Mouse (Mus musculus) ovary, postnatal 14 days (tissue): ENCODE results near the gene Sec14l3.

Experiments
- DNase-seq: peaks from one replicate; pipeline ENCODE4 v3.0.0; 2022; ENCODE audit warnings: low spot score

Gene Sec14l3

DNA sequence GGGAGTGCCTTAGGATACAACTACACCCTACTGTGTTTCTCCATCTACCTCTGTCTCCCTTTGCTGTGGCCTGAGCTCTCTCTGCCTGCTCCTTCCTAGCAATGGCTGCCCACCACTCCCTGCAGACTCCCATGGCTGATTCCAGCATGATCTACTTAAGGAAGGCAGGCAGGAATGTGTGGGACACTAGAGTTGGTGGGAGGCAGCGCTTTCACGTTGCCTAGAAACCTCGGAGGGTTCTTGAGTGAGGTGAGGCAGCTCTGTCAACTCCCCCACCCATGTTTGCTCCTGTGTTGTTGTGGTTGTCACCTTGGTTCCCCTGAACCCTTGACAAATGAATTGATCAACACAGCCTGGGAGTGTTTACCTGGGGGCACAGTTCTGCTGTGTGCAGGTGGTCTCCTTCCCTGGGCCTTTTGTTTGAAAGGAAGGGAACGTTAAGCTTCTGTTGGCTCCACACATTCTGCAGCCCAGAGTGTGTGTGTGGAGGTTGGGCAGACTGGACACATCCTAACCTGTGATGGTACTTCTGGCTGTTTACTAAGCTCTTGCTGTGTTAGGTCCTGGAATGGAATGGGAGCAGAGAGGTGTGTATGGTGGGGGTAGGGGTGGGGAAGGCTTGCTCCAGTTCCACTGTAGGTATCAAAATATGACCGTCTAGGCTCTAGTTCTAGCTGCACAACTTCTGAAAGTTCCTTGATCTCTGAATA is 3.6 kb upstream of the Sec14l3 start:
- DNase-seq: no peak

DNA sequence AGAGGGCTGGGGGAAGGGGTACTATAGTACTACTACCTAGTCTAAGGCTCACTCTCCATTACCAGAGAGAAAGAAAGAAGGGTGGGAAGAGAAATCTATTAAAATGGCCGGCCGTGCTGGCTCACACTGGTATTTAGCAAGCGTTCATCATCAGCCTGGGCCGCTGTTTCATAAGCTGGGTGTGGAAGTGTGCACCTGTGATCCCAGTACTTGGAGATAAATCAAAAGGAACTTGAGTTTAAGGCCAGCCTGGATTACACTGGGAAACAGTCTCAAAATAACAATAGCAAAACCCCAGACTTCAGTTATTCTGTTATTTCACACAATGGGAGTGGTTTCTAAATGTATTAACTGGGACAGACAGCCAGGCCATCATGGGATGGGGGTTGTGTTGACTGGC is 2.1 kb upstream of the Sec14l3 start:
- no peak for DNase-seq

GRCm38 (mm10) chr11:4062981-4063380 is 1.7 kb upstream of the Sec14l3 start:
- DNase-seq: no peak

DNA sequence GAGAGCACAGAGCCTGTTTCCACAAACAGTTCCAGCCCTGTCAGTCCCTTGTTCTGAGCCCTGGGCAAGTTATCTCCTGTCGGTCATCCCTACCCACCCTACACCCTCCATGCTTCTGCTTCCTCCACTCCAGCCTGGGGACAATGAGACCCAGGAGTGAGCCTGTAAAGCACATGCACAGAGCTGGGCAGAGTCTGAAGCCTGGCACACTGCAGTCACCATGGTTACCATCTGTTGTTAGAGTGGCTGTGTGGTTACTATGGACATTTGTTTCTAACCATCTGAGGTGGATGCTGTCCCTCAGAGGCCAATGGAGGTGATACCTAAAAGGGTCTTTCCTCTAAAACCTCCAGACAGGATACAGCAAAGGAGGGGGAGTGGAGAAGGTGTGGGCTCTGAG is 5.0 kb downstream of the Sec14l3 start:
- DNase-seq: no peak

DNA sequence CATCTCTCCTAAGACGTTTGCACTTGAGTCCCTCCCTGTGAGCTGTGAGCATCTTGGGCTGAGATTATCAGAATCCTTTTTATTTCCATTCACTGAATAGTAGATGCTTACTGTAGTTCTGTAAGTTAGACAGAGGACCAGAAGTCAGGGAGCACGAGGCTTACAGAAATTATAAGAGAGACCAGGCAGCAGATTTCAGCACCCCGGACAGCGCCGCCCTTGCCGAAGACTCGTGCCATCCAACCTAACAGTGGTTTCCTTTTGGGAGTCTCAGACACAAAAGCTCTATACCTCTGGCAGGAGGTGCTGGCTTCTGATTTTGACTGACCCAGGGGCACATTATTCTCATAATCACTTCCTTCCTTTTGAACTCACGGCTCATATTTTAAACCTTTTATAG is 12.0 kb downstream of the Sec14l3 start:
- DNase-seq: peak; percentile 65

- DNase-seq: no peak
These were observed 13.8 kb downstream of the Sec14l3 start for GRCm38 (mm10) chr11:4078267-4078933.

GRCm38 (mm10) chr11:4080219-4080618 is 15.6 kb downstream of the Sec14l3 start:
- DNase-seq: peak; percentile 50

GRCm38 (mm10) chr11:4083316-4084078 is 18.9 kb downstream of the Sec14l3 start:
- DNase-seq: peak; percentile 49

DNA sequence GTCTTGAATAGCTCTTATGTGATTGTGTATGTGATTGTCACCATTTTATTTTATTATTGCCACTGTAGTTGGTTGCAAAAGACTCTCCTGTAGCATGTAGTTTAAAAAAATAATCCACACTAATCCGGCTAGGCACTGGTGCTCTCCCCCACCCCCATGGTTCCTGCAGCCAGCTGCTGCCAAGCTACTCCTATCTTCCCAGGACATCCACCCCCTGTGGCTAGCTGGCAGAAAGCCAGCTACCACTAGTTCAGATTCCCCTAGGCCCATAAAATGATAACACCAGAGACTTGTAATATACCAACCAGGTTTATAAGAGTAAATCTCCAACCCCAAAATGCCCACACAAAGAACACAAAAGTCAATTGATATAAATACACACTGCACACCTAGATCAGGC is 21.6 kb downstream of the Sec14l3 start:
- no peak for DNase-seq

DNA sequence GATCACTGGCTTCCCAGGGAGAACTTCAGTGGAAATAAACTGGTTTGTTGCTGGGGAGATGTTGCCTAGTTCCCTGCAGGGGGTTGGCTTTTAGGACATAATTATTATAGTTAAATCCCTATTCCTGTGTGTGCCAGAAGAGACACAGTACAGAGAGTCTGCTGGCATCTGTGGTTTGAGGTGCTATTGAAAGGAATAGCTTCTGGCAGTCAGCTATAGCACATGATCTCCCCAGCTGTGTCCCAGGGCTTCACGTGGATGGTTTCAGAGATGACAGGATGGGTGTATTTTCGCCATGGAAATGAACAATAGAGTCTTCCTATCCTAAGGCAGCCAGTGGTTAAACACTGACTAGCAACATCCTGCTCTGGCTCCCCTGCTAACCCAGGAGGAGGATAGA is 22.6 kb downstream of the Sec14l3 start:
- DNase-seq: no peak

DNA sequence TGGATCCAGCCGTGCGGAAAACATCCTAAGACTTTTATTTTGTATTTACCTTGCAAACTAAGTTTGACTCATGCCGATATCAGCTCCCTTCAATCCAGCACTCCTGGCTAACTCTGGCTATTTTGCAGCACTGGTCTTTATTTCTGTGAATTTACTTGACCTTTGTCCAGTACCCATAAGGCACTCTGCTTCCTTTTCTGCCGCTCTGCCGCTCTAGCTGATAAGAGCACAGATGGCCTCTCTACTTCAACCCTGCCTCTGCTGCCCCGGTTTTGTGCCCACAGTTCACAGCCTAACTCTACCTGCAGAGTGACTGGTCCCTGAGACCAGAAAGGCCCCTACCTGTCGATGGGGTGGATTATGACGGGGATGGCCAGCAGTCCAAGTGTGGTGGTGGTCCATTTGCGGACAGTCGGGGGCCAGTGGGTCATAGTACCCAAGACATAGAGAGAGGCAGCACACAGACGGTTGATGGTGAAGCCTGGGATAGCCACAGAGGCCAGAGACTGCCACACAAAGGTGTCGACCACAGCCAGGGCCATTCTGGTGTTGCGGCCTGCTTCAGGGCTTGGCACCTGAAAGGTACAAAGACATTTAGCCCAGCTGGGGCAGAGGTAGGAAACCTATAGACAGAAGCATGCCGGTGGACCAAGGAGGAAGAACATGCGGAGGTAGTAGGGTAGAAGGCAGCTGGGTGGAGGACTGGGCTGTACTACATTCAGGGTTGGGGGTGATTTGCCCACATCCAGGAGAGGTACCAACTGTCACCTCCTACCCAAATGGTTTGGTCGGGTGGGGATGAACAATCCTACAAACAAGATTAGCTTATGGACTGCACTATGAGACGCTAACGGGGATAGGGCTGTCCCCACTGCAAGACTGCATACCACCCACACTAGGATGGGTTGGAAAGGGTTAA is 29.1 kb downstream of the Sec14l3 start:
- no peak for DNase-seq

- DNase-seq: peak; percentile 57
These were observed 29.9 kb downstream of the Sec14l3 start for GRCm38 (mm10) chr11:4094378-4095170.

DNA sequence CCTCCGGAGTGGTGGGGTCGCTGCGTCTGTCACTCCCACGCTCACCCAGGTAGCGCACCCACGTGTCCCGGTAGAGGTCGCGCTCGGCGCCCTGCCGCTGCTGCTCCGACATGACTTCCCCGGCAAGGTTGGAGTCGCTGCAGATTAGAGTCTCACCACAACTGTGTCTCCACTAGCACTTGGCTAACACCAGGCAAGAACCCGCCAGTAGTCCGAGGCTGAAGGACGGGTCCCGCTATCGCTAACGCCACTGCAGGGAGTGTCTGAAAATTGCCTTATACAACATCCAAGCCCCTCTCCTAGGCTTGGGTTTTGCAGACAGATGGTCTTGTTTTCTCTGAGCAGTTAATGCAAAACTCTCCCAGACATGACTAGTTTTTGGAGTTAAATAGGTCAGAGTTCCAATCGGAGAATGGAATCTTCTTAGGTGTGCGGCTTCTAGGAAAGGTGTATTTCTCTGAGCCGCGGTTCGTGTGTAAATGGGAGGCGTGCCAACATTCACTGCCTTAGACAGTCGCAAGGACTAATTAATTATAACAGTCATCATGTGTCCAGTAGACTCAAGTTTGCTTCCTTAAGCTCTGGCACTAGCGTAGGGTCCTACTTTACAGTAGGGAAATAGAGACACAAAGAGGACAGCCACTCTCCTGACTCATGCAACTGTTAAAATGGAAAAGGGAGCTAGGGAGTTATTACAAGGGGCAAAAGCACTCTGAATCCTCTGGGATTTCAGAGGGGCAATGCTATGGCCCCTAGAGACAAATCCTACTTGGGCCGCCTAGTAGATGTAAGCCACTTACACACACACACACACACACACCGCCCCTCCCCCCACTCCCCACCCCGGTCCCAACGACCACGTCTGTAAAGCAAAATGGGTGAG is 30.8 kb downstream of the Sec14l3 start, which contains the start of gene Mtfp1:
Mtfp1 (minus strand) TSS at position 275 of the 883 bp plus-strand sequence.
- peak; percentile 29 for DNase-seq

DNA sequence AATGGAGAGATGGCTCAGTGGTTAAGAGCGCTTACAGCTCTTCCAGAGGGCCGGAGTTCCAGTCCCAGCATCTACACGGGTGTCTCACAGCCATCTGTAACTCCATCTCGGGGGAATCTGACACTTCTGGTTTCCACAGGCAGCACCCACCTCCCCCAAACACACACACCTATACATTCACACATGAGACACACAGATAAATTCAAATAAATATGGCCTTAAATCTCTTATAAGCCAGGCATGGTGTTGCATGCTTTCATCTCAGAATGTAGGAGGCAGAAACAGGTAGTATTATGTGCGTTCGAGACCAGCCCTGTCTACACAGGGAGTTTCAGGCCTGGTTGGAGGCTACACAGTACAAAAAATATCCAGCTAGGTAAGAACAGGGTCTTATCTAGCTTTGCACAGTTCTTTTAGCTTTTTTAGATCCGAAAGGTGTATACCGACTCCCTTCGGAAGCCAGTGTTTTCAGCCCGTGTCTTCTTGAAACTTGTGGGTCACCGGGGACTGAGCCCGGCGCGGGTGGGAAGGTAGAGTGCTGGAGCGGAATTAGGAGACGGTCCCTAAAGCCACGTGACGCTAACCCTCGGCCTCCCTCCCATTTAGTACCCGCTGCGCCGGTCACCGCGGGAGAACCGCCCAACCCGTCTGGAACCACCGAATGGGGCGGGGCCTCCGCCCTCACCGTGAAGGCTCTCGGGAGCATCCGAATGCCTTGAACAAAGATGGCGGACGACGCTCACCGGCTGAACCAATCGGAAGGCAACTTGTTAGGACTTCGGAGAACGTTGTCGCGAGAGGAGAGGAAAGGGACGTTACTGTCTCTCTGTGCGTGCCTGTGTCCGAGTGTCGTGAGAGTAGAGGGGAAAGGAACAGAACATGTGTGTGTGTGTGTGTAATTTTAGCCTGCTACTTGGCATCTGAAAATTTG is 31.7 kb downstream of the Sec14l3 start:
- peak; percentile 92 for DNase-seq

GRCm38 (mm10) chr11:4097091-4097621 is 32.5 kb downstream of the Sec14l3 start:
- DNase-seq: no peak

- no peak for DNase-seq
These were observed 33.5 kb downstream of the Sec14l3 start for GRCm38 (mm10) chr11:4098120-4098519.

DNA sequence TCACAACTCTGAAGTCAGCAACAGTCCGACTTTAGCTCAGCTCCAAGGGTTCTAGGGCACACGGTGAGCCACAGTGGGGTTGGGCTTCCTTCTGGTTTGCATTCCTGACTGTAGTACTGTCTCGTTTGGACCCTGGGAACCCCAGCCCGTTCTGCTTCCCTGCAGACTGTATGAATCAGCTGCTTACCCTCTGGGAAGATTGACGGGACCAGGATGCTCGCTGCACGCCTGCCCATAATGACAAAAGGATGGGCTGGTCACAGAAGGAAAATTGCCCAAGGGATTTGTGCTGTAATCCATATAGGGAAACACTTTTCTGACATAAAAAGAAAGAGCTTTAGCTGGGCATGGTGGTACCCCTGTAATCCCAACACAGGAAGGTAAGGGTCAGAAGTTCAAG is 34.2 kb downstream of the Sec14l3 start:
- DNase-seq: no peak

DNA sequence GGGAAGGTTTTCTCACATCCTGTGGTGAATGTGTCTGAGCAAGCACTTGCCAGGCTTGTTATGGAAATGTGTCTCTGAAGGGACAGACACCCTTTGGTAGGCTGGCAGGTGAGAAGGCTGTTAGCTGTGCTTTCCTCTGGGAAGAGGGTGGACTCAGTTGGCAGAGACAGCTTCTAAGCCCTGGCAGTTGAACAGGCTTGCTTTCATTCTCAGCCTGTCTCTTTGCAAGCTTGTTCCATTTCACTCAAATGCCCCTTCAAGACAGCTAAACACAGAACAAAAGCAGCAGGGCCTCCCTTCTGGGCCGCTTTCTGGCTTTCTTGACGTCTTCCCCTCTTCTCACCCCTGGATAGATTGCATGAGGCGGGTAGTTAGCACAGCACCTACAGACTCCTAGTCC is 34.8 kb downstream of the Sec14l3 start:
- no peak for DNase-seq

- DNase-seq: no peak
These were observed 37.2 kb downstream of the Sec14l3 start for GRCm38 (mm10) chr11:4101851-4102250.
